Mouse (Mus musculus): ENCODE data around the gene Zbtb48. TPM values are rescaled to one million over a fixed set of nuclear protein-coding genes. Genes with fewer than 3 reads are reported as not detected.

The Zbtb48 gene
- polyA plus RNA-seq, 1 experiment: 13.7 TPM

DNA sequence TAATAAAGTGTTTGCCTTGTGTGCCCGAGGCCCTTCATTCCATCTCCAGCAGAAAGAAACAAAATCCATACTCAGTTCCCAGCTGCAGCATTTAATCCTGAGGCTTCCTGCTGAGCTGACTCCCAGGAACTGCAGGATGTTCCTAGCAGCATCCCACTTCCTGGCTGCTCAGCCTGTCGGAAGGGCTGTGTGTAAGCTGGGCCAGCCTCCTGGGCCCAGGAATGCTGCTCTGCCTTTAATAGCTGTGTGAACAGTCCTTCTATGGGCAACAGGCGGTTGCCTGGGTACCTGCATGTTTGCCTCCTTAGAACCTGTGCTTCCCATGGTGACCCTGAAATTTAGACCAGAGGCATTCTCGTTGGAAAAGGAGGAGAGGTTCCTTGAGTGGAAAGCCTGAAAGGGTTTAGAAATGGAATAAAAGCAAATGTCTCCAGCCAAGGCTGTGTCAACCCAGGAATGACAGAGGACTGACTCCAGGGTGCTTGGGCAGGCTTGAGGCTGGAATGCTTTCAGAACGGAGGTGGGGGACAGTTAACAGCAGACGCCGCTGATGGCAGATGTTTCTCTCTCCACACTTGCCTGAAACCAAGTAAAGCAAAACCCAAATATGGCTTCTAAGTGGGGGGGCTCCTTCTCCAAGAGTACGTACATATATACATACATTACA lies 19.9 kb downstream of the Zbtb48 start:
- Histone ChIP-seq H3K27ac (ENCODE audit: insufficient read depth, low read length) (no peak overlapping the region), H3K4me3 (ENCODE audit: insufficient read depth, low read length) (peak overlapping the region; percentile 91), H3K4me1 (ENCODE audit: control insufficient read depth, insufficient read depth, low read length) (peaks cover 1% of the 10 kb centered on the region)
- TF ChIP-seq POLR2A (IDR thresholded peaks at IDR 0.05; ENCODE audit: extremely low read depth, insufficient read depth, low read length): peak; percentile 66
- no peak for TF ChIP-seq CTCF (IDR thresholded peaks at IDR 0.05; ENCODE audit: extremely low read depth, insufficient read depth, low read length)

DNA sequence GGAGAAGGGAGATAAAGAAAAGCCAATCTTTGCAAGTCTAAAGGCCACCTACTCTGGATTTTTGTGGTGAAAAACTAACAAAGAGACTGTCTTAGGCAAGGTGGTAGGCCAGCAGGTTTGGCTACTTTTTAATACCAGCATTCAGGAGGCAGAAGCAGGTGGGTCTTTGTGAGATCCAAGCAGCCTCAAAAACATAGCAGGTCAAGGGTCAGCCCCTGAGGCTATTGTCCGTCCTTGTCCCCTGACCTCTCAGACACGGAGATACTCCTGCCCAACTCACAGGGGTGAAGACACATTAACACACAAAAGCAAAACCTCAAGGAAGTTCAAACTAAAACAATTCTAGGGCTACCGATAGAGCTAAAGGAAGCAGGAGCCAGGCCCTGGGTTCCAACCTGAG lies 20.7 kb downstream of the Zbtb48 start:
- Histone ChIP-seq H3K27ac (ENCODE audit: insufficient read depth, low read length) (no peak overlapping the region), H3K4me3 (ENCODE audit: insufficient read depth, low read length) (no peak overlapping the region), H3K4me1 (ENCODE audit: control insufficient read depth, insufficient read depth, low read length) (peaks cover 1% of the 10 kb centered on the region)
- TF ChIP-seq POLR2A (IDR thresholded peaks at IDR 0.05; ENCODE audit: extremely low read depth, insufficient read depth, low read length) (no peak), CTCF (IDR thresholded peaks at IDR 0.05; ENCODE audit: extremely low read depth, insufficient read depth, low read length) (no peak)

DNA sequence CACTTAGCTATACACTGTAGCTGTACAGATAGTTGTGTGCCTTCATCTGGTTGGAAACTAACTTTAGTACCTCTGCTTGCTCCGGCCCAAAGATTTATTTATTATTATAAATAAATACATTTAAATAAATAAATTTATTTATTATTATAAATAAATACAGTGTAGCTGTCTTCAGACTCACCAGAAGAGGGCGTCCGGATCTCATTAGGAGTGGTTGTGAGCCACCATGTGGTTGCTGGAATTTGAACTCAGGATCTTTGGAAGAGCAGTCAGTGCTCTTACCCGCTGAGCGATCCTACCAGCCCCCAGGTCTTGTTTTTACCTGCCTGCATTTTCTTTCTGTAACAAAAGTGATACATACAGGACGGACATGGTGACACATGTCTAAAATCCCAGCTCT lies 21.3 kb downstream of the Zbtb48 start:
- Histone ChIP-seq H3K4me3 (ENCODE audit: insufficient read depth, low read length) (no peak overlapping the region), H3K4me1 (ENCODE audit: control insufficient read depth, insufficient read depth, low read length) (peaks cover 1% of the 10 kb centered on the region), H3K27ac (ENCODE audit: insufficient read depth, low read length) (no peak overlapping the region)
- TF ChIP-seq CTCF (IDR thresholded peaks at IDR 0.05; ENCODE audit: extremely low read depth, insufficient read depth, low read length): no peak

DNA sequence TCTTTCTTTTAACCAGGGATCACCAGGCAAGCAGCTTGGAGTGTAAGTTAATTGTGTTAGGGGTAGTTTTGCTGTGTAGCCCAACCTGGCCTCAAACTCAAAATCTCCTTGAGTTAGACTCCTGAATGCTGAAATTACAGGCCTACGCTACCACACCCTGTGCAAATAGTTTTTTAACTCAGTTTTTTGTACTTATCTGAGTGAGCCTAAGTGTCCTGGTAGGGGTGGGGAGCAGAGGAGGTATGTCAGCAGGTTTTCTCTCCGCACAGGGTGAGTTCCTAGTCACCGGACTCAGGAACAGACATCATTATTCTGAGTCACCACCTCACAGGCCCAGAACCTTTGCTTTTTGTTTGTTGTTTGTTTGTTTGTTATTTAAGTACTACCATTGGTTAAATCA lies 25.4 kb downstream of the Zbtb48 start:
- Histone ChIP-seq H3K4me1 (ENCODE audit: control insufficient read depth, insufficient read depth, low read length) (peaks cover 3% of the 10 kb centered on the region; the same call in 1 of the 2 replicates), H3K4me3 (ENCODE audit: insufficient read depth, low read length) (no peak overlapping the region), H3K27ac (ENCODE audit: insufficient read depth, low read length) (no peak overlapping the region)
- TF ChIP-seq POLR2A (IDR thresholded peaks at IDR 0.05; ENCODE audit: extremely low read depth, insufficient read depth, low read length): no peak
- TF ChIP-seq CTCF (IDR thresholded peaks at IDR 0.05; ENCODE audit: extremely low read depth, insufficient read depth, low read length): no peak

DNA sequence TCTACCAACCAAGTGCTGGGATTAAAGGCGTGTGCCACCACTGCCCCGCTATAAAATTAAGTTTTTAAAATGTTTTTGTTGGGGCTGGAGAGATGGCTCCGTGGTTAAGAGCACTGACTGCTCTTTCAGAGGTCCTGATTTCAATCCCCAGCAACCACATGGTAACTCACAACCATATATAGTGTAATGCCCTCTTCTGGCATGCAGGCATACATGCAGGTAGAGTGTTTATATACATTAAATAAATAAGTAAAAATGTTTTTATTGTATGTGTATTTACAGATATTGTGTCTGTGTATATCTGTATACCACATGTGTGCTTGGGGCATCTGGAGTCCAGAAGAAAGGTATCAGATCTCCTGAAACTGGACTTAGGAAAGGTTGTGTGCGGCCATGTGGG lies 26.1 kb downstream of the Zbtb48 start:
- TF ChIP-seq POLR2A (IDR thresholded peaks at IDR 0.05; ENCODE audit: extremely low read depth, insufficient read depth, low read length) (no peak), CTCF (IDR thresholded peaks at IDR 0.05; ENCODE audit: extremely low read depth, insufficient read depth, low read length) (no peak)
- peaks cover 3% of the 10 kb centered on the region; the same call in 1 of the 2 replicates for H3K4me1 ChIP-seq (ENCODE audit: control insufficient read depth, insufficient read depth, low read length)
- no peak overlapping the region for H3K4me3 ChIP-seq (ENCODE audit: insufficient read depth, low read length)
- H3K27ac ChIP-seq (ENCODE audit: insufficient read depth, low read length): no peak overlapping the region

DNA sequence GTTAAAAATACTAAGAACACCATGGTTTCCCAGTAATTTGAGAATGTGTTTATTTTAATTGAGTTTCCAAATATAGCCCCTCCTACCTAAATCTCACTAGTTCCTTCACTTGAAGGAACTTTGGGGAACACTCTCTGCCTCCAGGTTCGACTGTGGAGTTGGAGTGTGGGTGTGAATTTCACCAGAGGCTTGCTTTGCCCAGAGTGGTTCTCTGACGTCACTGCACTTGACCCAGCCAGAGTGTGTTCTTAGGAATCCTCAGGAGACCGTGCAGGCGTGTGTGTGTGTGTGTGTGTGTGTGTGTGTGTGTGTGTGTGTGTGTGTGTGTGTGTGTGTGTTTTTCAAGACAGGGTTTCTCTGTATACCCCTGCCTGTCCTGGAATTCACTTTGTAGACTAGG lies 26.6 kb downstream of the Zbtb48 start:
- H3K27ac ChIP-seq (ENCODE audit: insufficient read depth, low read length): no peak overlapping the region
- no peak for TF ChIP-seq CTCF (IDR thresholded peaks at IDR 0.05; ENCODE audit: extremely low read depth, insufficient read depth, low read length)
- no peak for TF ChIP-seq POLR2A (IDR thresholded peaks at IDR 0.05; ENCODE audit: extremely low read depth, insufficient read depth, low read length)
- peaks cover 3% of the 10 kb centered on the region; the same call in 1 of the 2 replicates for H3K4me1 ChIP-seq (ENCODE audit: control insufficient read depth, insufficient read depth, low read length)
- H3K4me3 ChIP-seq (ENCODE audit: insufficient read depth, low read length): no peak overlapping the region

DNA sequence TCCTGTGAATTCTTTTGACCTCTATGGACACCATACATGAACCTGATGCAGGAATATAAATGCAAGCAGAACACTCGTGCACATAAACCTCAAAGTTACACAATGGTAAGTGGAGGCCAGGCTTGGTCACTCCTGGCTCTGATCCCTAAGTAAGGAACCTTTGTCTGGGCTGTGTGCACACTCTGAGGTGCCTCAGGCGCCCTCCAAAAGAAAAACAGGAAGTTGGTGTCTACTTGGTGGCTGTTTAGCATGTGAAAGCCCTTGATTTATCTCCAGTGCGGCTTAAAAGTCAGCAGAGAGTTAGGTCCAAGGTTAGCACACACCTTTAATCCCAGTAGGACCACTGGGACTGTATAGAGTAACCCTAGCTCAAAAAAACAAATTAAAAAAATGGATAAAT lies 28.0 kb downstream of the Zbtb48 start:
- H3K4me3 ChIP-seq (ENCODE audit: insufficient read depth, low read length): no peak overlapping the region
- no peak overlapping the region for H3K27ac ChIP-seq (ENCODE audit: insufficient read depth, low read length)
- TF ChIP-seq CTCF (IDR thresholded peaks at IDR 0.05; ENCODE audit: extremely low read depth, insufficient read depth, low read length) (no peak), POLR2A (IDR thresholded peaks at IDR 0.05; ENCODE audit: extremely low read depth, insufficient read depth, low read length) (no peak)
- H3K4me1 ChIP-seq (ENCODE audit: control insufficient read depth, insufficient read depth, low read length): peaks cover 3% of the 10 kb centered on the region; the same call in 1 of the 2 replicates

DNA sequence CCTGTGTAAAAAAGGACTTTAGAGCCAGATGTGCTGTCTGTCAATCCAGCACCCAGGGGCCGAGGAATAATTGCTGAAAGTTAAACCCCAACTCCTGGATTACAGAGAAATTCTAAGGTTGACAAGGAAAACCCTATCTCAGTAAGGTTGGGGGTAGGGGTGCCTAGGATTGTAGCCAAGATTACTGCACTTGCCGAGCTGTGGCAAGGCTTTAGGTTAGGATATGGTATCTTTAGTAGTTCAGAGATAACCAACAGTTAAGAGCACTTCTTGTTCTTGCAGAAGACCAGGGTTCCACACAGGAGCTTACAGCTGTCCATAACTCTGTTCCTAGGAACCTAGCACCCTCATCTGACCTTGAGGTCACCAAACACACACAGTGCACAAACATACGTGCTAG lies 29.8 kb downstream of the Zbtb48 start:
- Histone ChIP-seq H3K4me1 (ENCODE audit: control insufficient read depth, insufficient read depth, low read length) (peaks cover 3% of the 10 kb centered on the region; the same call in 1 of the 2 replicates), H3K4me3 (ENCODE audit: insufficient read depth, low read length) (no peak overlapping the region), H3K27ac (ENCODE audit: insufficient read depth, low read length) (no peak overlapping the region)
- TF ChIP-seq CTCF (IDR thresholded peaks at IDR 0.05; ENCODE audit: extremely low read depth, insufficient read depth, low read length) (no peak), POLR2A (IDR thresholded peaks at IDR 0.05; ENCODE audit: extremely low read depth, insufficient read depth, low read length) (no peak)

DNA sequence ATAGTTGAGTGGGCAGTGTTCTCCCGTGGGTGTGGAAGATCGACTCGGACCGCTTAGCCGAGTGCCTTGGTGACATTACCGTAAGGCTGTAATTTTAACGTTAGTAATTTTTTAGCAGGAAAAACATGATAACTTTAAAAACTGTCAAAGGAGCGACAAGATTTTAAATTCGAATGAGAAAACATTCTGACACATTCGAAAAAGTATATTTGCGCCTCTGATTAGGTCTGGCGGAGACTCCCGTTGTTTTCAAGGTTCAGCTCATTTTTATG lies 30.6 kb downstream of the Zbtb48 start:
- peaks cover 3% of the 10 kb centered on the region; the same call in 1 of the 2 replicates for H3K4me1 ChIP-seq (ENCODE audit: control insufficient read depth, insufficient read depth, low read length)
- peak overlapping the region; percentile 88 for H3K27ac ChIP-seq (ENCODE audit: insufficient read depth, low read length)
- peak overlapping the region; percentile 87 for H3K4me3 ChIP-seq (ENCODE audit: insufficient read depth, low read length)
- TF ChIP-seq POLR2A (IDR thresholded peaks at IDR 0.05; ENCODE audit: extremely low read depth, insufficient read depth, low read length) (no peak), CTCF (IDR thresholded peaks at IDR 0.05; ENCODE audit: extremely low read depth, insufficient read depth, low read length) (no peak)

DNA sequence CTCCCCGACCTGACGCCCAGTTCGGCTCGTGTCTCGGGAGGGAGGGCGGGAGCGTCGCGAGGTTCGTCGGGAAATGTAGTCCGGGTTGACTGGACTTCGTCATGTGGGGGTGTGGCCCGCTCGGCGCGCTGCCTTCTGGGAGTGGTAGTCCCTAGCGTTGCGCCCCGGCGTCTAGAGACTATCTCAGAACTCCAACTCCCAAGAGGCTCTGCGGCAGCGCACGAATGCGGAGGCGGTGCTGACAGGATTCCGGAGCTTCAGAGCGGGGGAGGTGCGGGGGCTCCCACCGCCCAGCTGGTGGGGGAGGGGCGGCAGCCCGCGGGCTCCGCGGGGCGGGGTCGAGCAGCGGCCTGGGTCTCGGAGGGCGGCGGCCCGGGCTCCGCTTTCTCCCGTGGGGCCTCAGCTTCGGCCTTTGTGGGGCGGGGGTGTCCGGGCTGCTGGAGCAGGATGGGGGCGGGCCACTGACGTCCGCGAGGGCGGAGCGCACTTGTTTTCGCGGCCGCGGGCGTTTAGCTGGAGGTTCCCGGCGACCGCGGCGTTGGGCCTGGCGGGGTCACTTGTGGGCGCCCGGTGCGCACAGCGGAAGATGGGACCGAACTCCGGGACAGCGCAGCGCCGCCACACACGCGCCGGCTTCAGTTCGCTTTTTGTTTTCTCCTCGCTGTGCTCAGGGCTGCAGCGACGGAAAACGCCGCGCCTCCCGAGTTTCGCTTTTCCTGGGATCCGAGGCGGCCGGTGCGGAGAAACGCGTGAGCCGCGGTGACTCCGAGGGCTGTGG lies 31.1 kb downstream of the Zbtb48 start, which contains the start of gene Phf13:
Phf13 (minus strand) TSS at position 86 of the 778 bp plus-strand sequence.
- Histone ChIP-seq H3K27ac (ENCODE audit: insufficient read depth, low read length) (peak within 1 kb of the TSS; percentile 88), H3K4me1 (ENCODE audit: control insufficient read depth, insufficient read depth, low read length) (peaks cover 3% of the 10 kb centered on the region; the same call in 1 of the 2 replicates), H3K4me3 (ENCODE audit: insufficient read depth, low read length) (peak within 1 kb of the TSS; percentile 87)
- TF ChIP-seq POLR2A (IDR thresholded peaks at IDR 0.05; ENCODE audit: extremely low read depth, insufficient read depth, low read length) (peak; percentile 31; the same call in 1 of the 2 replicates), CTCF (IDR thresholded peaks at IDR 0.05; ENCODE audit: extremely low read depth, insufficient read depth, low read length) (no peak)
